Mouse (Mus musculus) heart, embryonic 15.5 days (tissue): ENCODE data around the gene Fam180a. TPM values are rescaled to one million over a fixed set of nuclear protein-coding genes. Genes with fewer than 3 reads are reported as not detected.
A peak's percentile ranks its signal among the peaks of the same experiment; 100 is the strongest.

ENCODE experiments used
- ATAC-seq: fragments of 200-750 bp; cut with Nextera tagmentation; replicated peaks from 2 replicates; pipeline ENCODE4 v1.8.0; 2017; ENCODE audit warnings: low read depth, moderate TSS enrichment; ENCODE audit not compliant: insufficient number of reproducible peaks, insufficient read depth, low FRiP score
- H3K27ac ChIP-seq: fragments of 300-500 bp; sonication (generic); 2 replicates; pipeline ENCODE4 v1.5.1; 2015; ENCODE audit warnings: mild to moderate bottlenecking, inconsistent platforms
- H3K27me3 ChIP-seq: fragments of 300-500 bp; sonication (generic); 2 replicates; pipeline ENCODE4 v1.6.1; 2015; ENCODE audit warnings: inconsistent platforms
- H3K36me3 ChIP-seq: fragments of 300-500 bp; sonication (generic); 2 replicates; pipeline ENCODE4 v1.6.1; 2015; ENCODE audit warnings: mild to moderate bottlenecking, inconsistent platforms
- H3K4me1 ChIP-seq: fragments of 300-500 bp; sonication (generic); replicated peaks from 2 replicates; pipeline ENCODE4 v1.6.1; 2015; ENCODE audit warnings: inconsistent platforms
- H3K4me2 ChIP-seq: fragments of 300-500 bp; sonication (generic); 2 replicates; pipeline ENCODE4 v1.6.1; 2015; ENCODE audit warnings: inconsistent platforms, mild to moderate bottlenecking, moderate library complexity
- H3K4me3 ChIP-seq: fragments of 300-500 bp; sonication (generic); 2 replicates; pipeline ENCODE4 v1.5.1; 2015; ENCODE audit warnings: mild to moderate bottlenecking, inconsistent platforms
- H3K9ac ChIP-seq: fragments of 300-500 bp; sonication (generic); 2 replicates; pipeline ENCODE4 v1.6.1; 2015; ENCODE audit warnings: mild to moderate bottlenecking, inconsistent platforms
- H3K9me3 ChIP-seq: fragments of 300-500 bp; sonication (generic); replicated peaks from 2 replicates; pipeline ENCODE4 v1.6.1; 2016; ENCODE audit warnings: inconsistent platforms
- WGBS: fragments of 180-500 bp; shearing (Covaris S2); methylation state at CpG from one replicate; pipeline ENCODE4 v1.1.7; 2015; ENCODE audit warnings: mixed read lengths; 5-methylcytosine and 5-hydroxymethylcytosine counted together
- polyA plus RNA-seq: library from polyadenylated mRNA; unstranded; fragments of >200 nt; fragmentation: Nextera tagmentation; extraction: Ambion mirVana; gene quantifications from 2 replicates; pipeline ENCODE4 v1.2.1, GENCODE M21; 2015

The Fam180a gene
- polyA plus RNA-seq, 1 experiment from 2014 or later, result 1.0 TPM

DNA sequence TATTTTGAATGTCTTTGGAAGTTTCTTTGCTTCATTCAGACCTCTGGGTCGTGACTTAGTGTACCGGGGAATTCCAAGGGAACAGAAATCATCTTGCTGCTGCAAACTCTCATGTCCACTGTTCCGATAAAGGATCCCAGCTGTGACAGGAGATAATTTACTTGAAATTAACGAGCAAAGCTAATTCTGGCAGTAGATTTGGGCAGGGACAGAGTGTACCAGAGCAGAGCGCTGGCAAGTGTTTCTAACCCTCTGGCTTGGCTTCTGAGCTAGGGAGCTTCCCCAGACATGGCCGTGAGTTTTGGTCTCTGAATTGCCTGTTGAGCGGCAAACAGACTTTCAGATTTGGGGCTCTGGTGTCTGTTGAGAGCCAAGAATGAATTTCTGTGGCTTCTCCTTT lies 23.8 kb upstream of the Fam180a start:
- no peaks in the 10 kb centered on the region for H3K27me3 ChIP-seq
- no peak overlapping the region for H3K4me2 ChIP-seq
- WGBS, result 51% methylated on average over 7 of the region's 7 CpGs
- H3K27ac ChIP-seq, result no peak overlapping the region
- H3K9me3 ChIP-seq, result no peaks in the 10 kb centered on the region
- no peak overlapping the region for H3K9ac ChIP-seq
- H3K36me3 ChIP-seq, result no peaks in the 10 kb centered on the region
- H3K4me1 ChIP-seq, result peaks cover 9% of the 10 kb centered on the region
- no peak overlapping the region for H3K4me3 ChIP-seq
- ATAC-seq, result no peak

DNA sequence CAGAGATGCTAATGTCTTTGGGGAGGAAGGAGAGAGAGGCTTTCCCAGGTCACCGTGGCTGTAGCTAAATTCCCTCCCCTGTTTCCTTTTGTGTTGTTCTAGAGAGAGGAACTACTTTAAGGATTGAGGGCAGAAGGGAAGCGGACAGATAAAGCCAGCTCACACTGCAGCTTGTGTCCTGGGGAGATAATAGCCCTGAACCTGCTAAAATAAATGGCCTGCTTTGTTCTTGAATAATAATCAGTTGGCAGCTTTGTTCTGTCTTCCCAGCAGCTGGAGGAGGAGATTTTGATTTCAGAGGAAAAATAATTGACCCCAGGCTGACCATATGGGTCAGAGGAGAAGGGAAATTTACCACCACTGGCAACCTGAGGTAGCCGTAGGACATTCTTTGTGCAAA lies 12.7 kb upstream of the Fam180a start:
- no peak overlapping the region for H3K4me2 ChIP-seq
- 33% methylated on average over 3 of the region's 3 CpGs for WGBS
- H3K27ac ChIP-seq, result no peak overlapping the region
- no peaks in the 10 kb centered on the region for H3K27me3 ChIP-seq
- no peaks in the 10 kb centered on the region for H3K9me3 ChIP-seq
- H3K4me1 ChIP-seq, result no peaks in the 10 kb centered on the region
- no peak overlapping the region for H3K9ac ChIP-seq
- H3K36me3 ChIP-seq, result no peaks in the 10 kb centered on the region
- no peak overlapping the region for H3K4me3 ChIP-seq
- ATAC-seq, result no peak

- Histone ChIP-seq H3K4me2 (no peak overlapping the region), H3K27me3 (no peaks in the 10 kb centered on the region), H3K4me3 (no peak overlapping the region), H3K9ac (no peak overlapping the region), H3K4me1 (no peaks in the 10 kb centered on the region), H3K9me3 (no peaks in the 10 kb centered on the region), H3K27ac (no peak overlapping the region), H3K36me3 (no peaks in the 10 kb centered on the region)
- WGBS, result 69% methylated on average over 8 of the region's 8 CpGs
- no peak for ATAC-seq
These were observed 11.9 kb upstream of the Fam180a start for GRCm38 (mm10) chr6:35337836-35338235.

- 50% methylated on average over 5 of the region's 5 CpGs for WGBS
- Histone ChIP-seq H3K4me1 (peaks cover 4% of the 10 kb centered on the region; the same call in 1 of the 2 replicates), H3K9ac (no peak overlapping the region), H3K4me2 (no peak overlapping the region), H3K4me3 (no peak overlapping the region), H3K9me3 (no peaks in the 10 kb centered on the region), H3K27me3 (no peaks in the 10 kb centered on the region), H3K36me3 (no peaks in the 10 kb centered on the region), H3K27ac (no peak overlapping the region)
- no peak for ATAC-seq
These were observed 9.5 kb upstream of the Fam180a start for GRCm38 (mm10) chr6:35335452-35335851.

- H3K9ac ChIP-seq, result no peak overlapping the region
- H3K9me3 ChIP-seq, result no peaks in the 10 kb centered on the region
- no peak overlapping the region for H3K4me2 ChIP-seq
- no peak overlapping the region for H3K27ac ChIP-seq
- H3K4me1 ChIP-seq, result peaks cover 4% of the 10 kb centered on the region; the same call in 1 of the 2 replicates
- no peak overlapping the region for H3K4me3 ChIP-seq
- no peaks in the 10 kb centered on the region for H3K27me3 ChIP-seq
- 77% methylated on average over 4 of the region's 4 CpGs for WGBS
- ATAC-seq, result no peak
- no peaks in the 10 kb centered on the region for H3K36me3 ChIP-seq
These were observed 8.3 kb upstream of the Fam180a start for GRCm38 (mm10) chr6:35334278-35334677.

DNA sequence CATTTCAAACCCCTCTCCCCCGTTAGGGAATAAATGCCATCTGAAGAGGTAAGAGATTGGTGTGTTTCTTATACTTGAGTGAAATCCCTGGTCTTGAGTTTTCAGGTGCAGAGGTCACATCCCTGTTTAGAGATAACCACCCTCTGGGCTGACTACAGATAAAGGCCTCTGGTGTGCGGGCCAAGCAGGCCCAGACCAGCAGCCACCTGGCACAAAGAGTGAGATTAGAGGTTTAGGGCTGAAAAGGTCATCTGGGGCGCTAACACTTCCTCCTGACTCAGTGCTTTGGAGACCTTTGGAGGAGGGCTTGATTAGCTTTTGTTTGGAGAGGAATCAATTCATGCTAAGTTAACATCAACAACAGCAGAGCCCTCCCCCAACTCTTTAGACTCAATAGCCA lies 7.7 kb upstream of the Fam180a start:
- H3K27me3 ChIP-seq, result no peaks in the 10 kb centered on the region
- no peaks in the 10 kb centered on the region for H3K9me3 ChIP-seq
- H3K4me2 ChIP-seq, result no peak overlapping the region
- no peaks in the 10 kb centered on the region for H3K36me3 ChIP-seq
- WGBS, result 41% methylated on average over 3 of the region's 3 CpGs
- no peak overlapping the region for H3K9ac ChIP-seq
- no peak for ATAC-seq
- no peak overlapping the region for H3K27ac ChIP-seq
- H3K4me1 ChIP-seq, result peaks cover 4% of the 10 kb centered on the region; the same call in 1 of the 2 replicates
- no peak overlapping the region for H3K4me3 ChIP-seq

DNA sequence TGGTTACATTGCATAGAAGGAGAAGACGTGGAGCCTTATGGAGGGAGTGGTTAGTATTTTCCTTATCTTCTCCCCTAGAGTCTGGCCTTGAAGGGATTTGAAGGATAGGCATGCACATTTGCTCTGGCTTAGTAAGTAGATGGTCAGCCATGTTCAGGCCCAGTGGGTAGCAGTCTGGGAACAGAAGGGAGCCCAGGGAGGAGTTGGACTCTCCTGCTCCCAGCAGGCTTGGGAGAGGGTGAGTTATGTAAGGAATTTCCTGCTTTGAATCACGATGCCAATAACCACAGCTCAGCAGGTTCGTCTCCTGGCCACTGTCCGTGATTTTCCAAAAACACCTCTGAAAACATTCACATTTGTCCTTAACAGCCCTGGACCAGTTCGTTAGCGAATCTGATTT lies 4.9 kb upstream of the Fam180a start:
- Histone ChIP-seq H3K27me3 (no peaks in the 10 kb centered on the region), H3K27ac (no peak overlapping the region), H3K9ac (no peak overlapping the region), H3K4me2 (no peak overlapping the region), H3K9me3 (no peaks in the 10 kb centered on the region), H3K4me3 (no peak overlapping the region), H3K4me1 (peaks cover 14% of the 10 kb centered on the region), H3K36me3 (no peaks in the 10 kb centered on the region)
- 0 out of 2 replicates have a peak, but pooled peaks have one; percentile 26 for ATAC-seq
- WGBS, result 38% methylated on average over 6 of the region's 6 CpGs

DNA sequence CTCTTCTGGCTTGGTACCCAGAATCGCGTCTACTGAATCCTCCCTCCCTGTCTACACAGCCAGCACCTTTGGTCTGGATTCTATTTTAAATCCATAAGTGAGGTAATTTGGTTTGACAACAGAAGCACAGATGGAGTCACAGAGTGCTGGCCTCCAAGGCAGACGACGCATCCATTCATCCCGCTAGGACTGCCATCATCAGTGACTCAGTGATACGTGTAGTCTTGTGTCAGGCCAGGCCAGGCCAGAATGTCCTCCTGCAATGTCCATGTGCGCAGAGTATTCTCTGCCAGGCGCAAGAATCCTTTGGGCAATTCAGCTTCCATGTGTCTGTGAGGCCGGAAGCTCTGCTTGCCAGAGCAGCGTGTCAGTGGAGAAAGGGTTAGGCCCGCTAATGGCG lies 4.0 kb upstream of the Fam180a start:
- no peak overlapping the region for H3K27ac ChIP-seq

GRCm38 (mm10) chr6:35324306-35324705 lies 1.6 kb downstream of the Fam180a start:
- 72% methylated on average over 9 of the region's 9 CpGs for WGBS
- H3K9ac ChIP-seq, result no peak overlapping the region
- ATAC-seq, result no peak
- peaks cover 13% of the 10 kb centered on the region for H3K4me1 ChIP-seq
- no peaks in the 10 kb centered on the region for H3K36me3 ChIP-seq
- H3K4me3 ChIP-seq, result no peak overlapping the region
- H3K27ac ChIP-seq, result no peak overlapping the region
- H3K9me3 ChIP-seq, result no peaks in the 10 kb centered on the region
- H3K4me2 ChIP-seq, result no peak overlapping the region
- no peaks in the 10 kb centered on the region for H3K27me3 ChIP-seq

More for the DNA sequence above, 4.0 kb upstream of the Fam180a start:
- 93% methylated on average over 12 of the region's 12 CpGs for WGBS
- H3K4me2 ChIP-seq, result no peak overlapping the region
- H3K27me3 ChIP-seq, result no peaks in the 10 kb centered on the region
- H3K4me3 ChIP-seq, result no peak overlapping the region
- no peaks in the 10 kb centered on the region for H3K36me3 ChIP-seq
- no peaks in the 10 kb centered on the region for H3K9me3 ChIP-seq
- ATAC-seq, result no peak
- H3K9ac ChIP-seq, result no peak overlapping the region
- H3K4me1 ChIP-seq, result peaks cover 17% of the 10 kb centered on the region

DNA sequence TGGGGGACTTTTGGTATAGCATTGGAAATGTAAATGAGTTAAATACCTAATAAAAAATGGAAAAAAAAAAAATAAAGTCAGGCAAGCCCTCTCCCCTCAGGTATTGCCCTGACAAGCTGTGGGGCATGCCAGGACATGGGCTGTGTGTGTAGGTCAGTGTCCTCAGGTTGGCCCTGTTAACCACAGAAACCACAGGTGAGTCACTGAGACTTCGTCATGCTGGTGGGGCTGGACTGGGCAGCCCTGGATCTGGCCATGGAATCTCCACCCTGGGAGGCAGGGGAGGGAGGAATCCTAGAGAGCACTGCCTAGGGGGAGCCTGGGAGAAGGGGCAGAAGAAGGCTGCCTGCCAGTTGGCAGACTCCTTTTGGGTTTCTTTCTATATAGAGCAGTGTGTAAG lies 2.9 kb downstream of the Fam180a start:
- WGBS, result 81% methylated on average over 1 of the region's 1 CpGs
- Histone ChIP-seq H3K9me3 (no peaks in the 10 kb centered on the region), H3K27ac (no peak overlapping the region), H3K9ac (no peak overlapping the region), H3K4me2 (no peak overlapping the region), H3K4me1 (peaks cover 13% of the 10 kb centered on the region), H3K4me3 (no peak overlapping the region), H3K36me3 (no peaks in the 10 kb centered on the region), H3K27me3 (no peaks in the 10 kb centered on the region)
- ATAC-seq, result no peak

DNA sequence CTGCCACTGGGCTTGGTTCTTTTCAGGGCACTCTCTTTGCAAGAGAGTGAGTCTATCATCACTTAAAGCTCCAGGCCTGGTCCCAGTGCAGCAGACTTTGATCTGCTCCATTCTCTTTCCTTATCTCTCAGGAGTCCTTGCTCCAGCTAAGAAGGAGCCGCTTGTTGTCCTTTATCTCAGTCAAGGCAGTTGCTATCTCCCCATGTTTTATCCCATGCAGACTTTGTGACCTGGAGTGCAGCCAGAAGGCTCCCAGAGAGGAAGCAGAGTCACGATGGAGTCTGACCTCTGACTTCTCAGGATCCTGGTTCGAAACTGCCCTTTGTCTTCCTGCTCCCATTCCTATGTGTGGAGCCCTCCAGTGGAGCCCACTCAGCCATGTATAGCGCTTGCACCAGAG lies 4.8 kb downstream of the Fam180a start:
- no peaks in the 10 kb centered on the region for H3K27me3 ChIP-seq
- H3K36me3 ChIP-seq, result no peaks in the 10 kb centered on the region
- 40% methylated on average over 4 of the region's 4 CpGs for WGBS
- H3K27ac ChIP-seq, result no peak overlapping the region
- no peak for ATAC-seq
- no peak overlapping the region for H3K4me2 ChIP-seq
- peaks cover 6% of the 10 kb centered on the region for H3K4me1 ChIP-seq
- no peak overlapping the region for H3K9ac ChIP-seq
- H3K9me3 ChIP-seq, result no peaks in the 10 kb centered on the region
- H3K4me3 ChIP-seq, result no peak overlapping the region

GRCm38 (mm10) chr6:35319850-35320249 lies 6.1 kb downstream of the Fam180a start:
- no peak for ATAC-seq
- Histone ChIP-seq H3K4me3 (no peak overlapping the region), H3K36me3 (no peaks in the 10 kb centered on the region), H3K27me3 (no peaks in the 10 kb centered on the region), H3K4me1 (no peaks in the 10 kb centered on the region; the same call in 1 of the 2 replicates), H3K4me2 (no peak overlapping the region), H3K9ac (no peak overlapping the region), H3K9me3 (no peaks in the 10 kb centered on the region), H3K27ac (no peak overlapping the region)
- 73% methylated on average over 6 of the region's 6 CpGs for WGBS
